Mouse (Mus musculus) monocyte, adult 2 months (primary cell): ENCODE measurements at regions not wholly inside any gene's neighbourhood (a gene's known extent, or its start where the extent isn't known, plus 50 kb on each side); places are given as distances from the start of the nearest gene placed in this dataset.

ENCODE experiments used
- DNase-seq, 2 experiments: peaks; one replicate each; pipeline ENCODE4 v3.0.0; 2022; ENCODE audit warnings: low spot score in 2 of 2, low read depth in 1 of 2

DNA sequence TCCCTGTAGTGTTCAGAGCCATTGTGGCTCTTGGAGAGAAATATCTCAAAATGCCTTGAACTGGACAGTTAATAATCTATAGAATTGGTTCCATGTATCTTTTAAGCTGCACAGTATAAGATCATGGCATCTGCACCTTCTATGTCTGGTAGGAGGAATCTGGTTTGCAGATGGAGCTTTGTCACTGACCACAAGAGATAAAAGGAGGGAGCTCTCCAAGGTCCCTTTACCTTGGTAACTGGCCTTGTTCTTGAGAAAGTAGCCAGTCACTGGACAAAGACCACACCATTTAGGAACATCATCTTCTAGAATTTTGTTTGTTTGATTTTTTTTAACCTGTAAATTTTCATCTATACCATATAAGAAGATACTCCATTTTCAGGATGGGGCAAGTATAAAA, 52.5 kb upstream of the Plcb4 start:
- DNase-seq: no peak
